Mouse (Mus musculus): ENCODE results near the gene Ntan1. TPM values are rescaled to one million over a fixed set of nuclear protein-coding genes. Genes with fewer than 3 reads are reported as not detected.

Ntan1 gene
- polyA plus RNA-seq (2012; rRNA removed): 74.3 and 74.7 TPM in 2 replicates

GRCm38 (mm10) chr16:13818560-13819393 lies at the start of gene Ntan1:
Ntan1 (plus strand) TSS chr16:13818845.

GRCm38 (mm10) chr16:13780353-13781036 lies 38.1 kb upstream of the Ntan1 start, which contains the start of gene Rrn3:
Rrn3 (plus strand) TSS chr16:13780708.

Other genes starting within 250 kb of the Ntan1 start
- 23.0 and 25.4 TPM in 2 replicates for gene Parn, start 150.7 kb upstream of the Ntan1 start, polyA plus RNA-seq (2012; rRNA removed)
- 15.2 and 23.7 TPM in 2 replicates for gene Bfar, start 147.0 kb upstream of the Ntan1 start, polyA plus RNA-seq (2012; rRNA removed)
- gene 3110001I22Rik, start 146.9 kb upstream of the Ntan1 start, polyA plus RNA-seq (2012; rRNA removed): 1.4 and 1.7 TPM in 2 replicates
- gene Pla2g10, start 87.9 kb upstream of the Ntan1 start, polyA plus RNA-seq (2012; rRNA removed): 0.37 and 1.6 TPM in 2 replicates
- 10.1 and 10.7 TPM in 2 replicates for gene Rrn3, start 38.1 kb upstream of the Ntan1 start, polyA plus RNA-seq (2012; rRNA removed)
- gene Pdxdc1, start 84.3 kb downstream of the Ntan1 start, polyA plus RNA-seq (2012; rRNA removed): 70.8 and 92.7 TPM in 2 replicates
- gene Mpv17l, start 84.3 kb downstream of the Ntan1 start, polyA plus RNA-seq (2012; rRNA removed): 4.1 and 5.8 TPM in 2 replicates
- 0.33 and 0.47 TPM in 2 replicates for gene 2900011O08Rik, start 167.8 kb downstream of the Ntan1 start, polyA plus RNA-seq (2012; rRNA removed)
- not detected in 2 replicates for gene Ifitm7, start 168.0 kb downstream of the Ntan1 start, polyA plus RNA-seq (2012; rRNA removed)

All from ovary, adult 2 months (tissue).